ENCODE assay signal across 17 mouse cellular contexts in genomic region chr13:14111146-14111545, GRCm38 (mm10).
"Had no signal": no experiment of that assay in that cellular context is flagged by ENCODE, and none has a peak within 500 bp of the region (broad histone marks: within the 10 kb centered on the region; RNA-seq: fewer than 3 reads in every experiment).

No protein-coding gene starts in this region.

- H3K4me3 ChIP-seq: megakaryocyte, embryonic 14.5 days; midbrain, embryonic 10.5 days; midbrain, embryonic 12.5 days; myocyte; neural tube, embryonic 13.5 days; stomach, embryonic 15.5 days had no signal

- H3K9ac ChIP-seq: lung, embryonic 14.5 days; midbrain, embryonic 12.5 days; neural tube, embryonic 13.5 days; stomach, embryonic 15.5 days had no signal

- ATAC-seq: midbrain, embryonic 16.5 days had no signal

- H3K36me3 ChIP-seq: midbrain, embryonic 12.5 days; neural tube, embryonic 13.5 days; stomach, embryonic 15.5 days had no signal

- H3K9me3 ChIP-seq: megakaryocyte, embryonic 14.5 days; midbrain, embryonic 10.5 days; midbrain, embryonic 12.5 days; neural tube, embryonic 13.5 days; stomach, embryonic 15.5 days had no signal

- H3K27ac ChIP-seq: midbrain, embryonic 10.5 days; midbrain, embryonic 12.5 days; neural tube, embryonic 13.5 days; stomach, embryonic 15.5 days; stomach, postnatal 0 days had no signal

- DNase-seq: lung, adult 18-20 months; lung, embryonic 14.5 days; lung, postnatal 10 days; lung, postnatal 4 days; midbrain, embryonic 14.5 days; right cerebral cortex, postnatal 14 days; thymus, adult 2 months; thymus, postnatal 25 days; thymus, postnatal 4 days had no signal

- H3K4me1 ChIP-seq: stomach, embryonic 15.5 days had no signal

- H3K27me3 ChIP-seq: megakaryocyte, embryonic 14.5 days; midbrain, embryonic 12.5 days; neural tube, embryonic 13.5 days; stomach, embryonic 15.5 days had no signal

- H3K4me2 ChIP-seq: lung, embryonic 14.5 days; midbrain, embryonic 12.5 days; neural tube, embryonic 13.5 days; stomach, embryonic 15.5 days had no signal
